Mouse (Mus musculus) hindbrain, embryonic 11.5 days (tissue): ENCODE data around the gene Lrriq1. TPM values are rescaled to one million over a fixed set of nuclear protein-coding genes. Genes with fewer than 3 reads are reported as not detected.
A peak's percentile ranks its signal among the peaks of the same experiment; 100 is the strongest.

Experiments used
- ATAC-seq: fragments of 200-750 bp; cut with Nextera tagmentation; 2 replicates; pipeline ENCODE4 v1.8.0; 2017; ENCODE audit warnings: mild to moderate bottlenecking, moderate TSS enrichment, moderate library complexity; ENCODE audit not compliant: low FRiP score
- DNase-seq: peaks from one replicate; pipeline ENCODE4 v3.0.0-alpha.2; 2015; ENCODE audit warnings: low spot score
- H3K27ac ChIP-seq: fragments of 300-500 bp; sonication (generic); 2 replicates; pipeline ENCODE4 v1.5.1; 2014; ENCODE audit warnings: mild to moderate bottlenecking, low read depth, low read length
- H3K27me3 ChIP-seq: fragments of 300-500 bp; sonication (generic); 2 replicates; pipeline ENCODE4 v1.6.1; 2014; ENCODE audit warnings: mild to moderate bottlenecking, low read length, moderate library complexity, mixed read lengths; ENCODE audit not compliant: control insufficient read depth, insufficient read depth
- H3K36me3 ChIP-seq: fragments of 300-500 bp; sonication (generic); 2 replicates; pipeline ENCODE4 v1.6.1; 2014; ENCODE audit warnings: mild to moderate bottlenecking, low read length, moderate library complexity, mixed read lengths; ENCODE audit not compliant: control insufficient read depth, insufficient read depth
- H3K4me1 ChIP-seq: fragments of 300-500 bp; sonication (generic); replicated peaks from 2 replicates; pipeline ENCODE4 v1.6.1; 2014; ENCODE audit warnings: low read length, mixed read lengths; ENCODE audit not compliant: control insufficient read depth, insufficient read depth
- H3K4me2 ChIP-seq: fragments of 300-500 bp; sonication (generic); replicated peaks from 2 replicates; pipeline ENCODE4 v1.6.1; 2014; ENCODE audit warnings: mild to moderate bottlenecking, low read depth, low read length
- H3K4me3 ChIP-seq: fragments of 300-500 bp; sonication (generic); 2 replicates; pipeline ENCODE4 v1.5.1; 2014; ENCODE audit warnings: low read depth, low read length
- H3K9ac ChIP-seq: fragments of 300-500 bp; sonication (generic); 2 replicates; pipeline ENCODE4 v1.6.1; 2014; ENCODE audit warnings: low read depth, low read length
- H3K9me3 ChIP-seq: fragments of 300-500 bp; sonication (generic); 2 replicates; pipeline ENCODE4 v1.6.1; 2016; ENCODE audit warnings: low read length; ENCODE audit not compliant: control insufficient read depth
- WGBS: fragments of 180-500 bp; shearing (Covaris S2); extraction: QIAGEN DNeasy Blood & Tissue Kit; methylation state at CpG from one replicate; pipeline ENCODE4 v1.1.7; 2014; 5-methylcytosine and 5-hydroxymethylcytosine counted together
- polyA plus RNA-seq: library from polyadenylated mRNA; unstranded; fragments of >200 nt; fragmentation: Nextera tagmentation; extraction: Ambion mirVana; gene quantifications from 2 replicates; pipeline ENCODE4 v1.2.1, GENCODE M21; 2014

The Lrriq1 gene
- polyA plus RNA-seq, 1 experiment from 2014 or later, result 5.2 TPM

DNA sequence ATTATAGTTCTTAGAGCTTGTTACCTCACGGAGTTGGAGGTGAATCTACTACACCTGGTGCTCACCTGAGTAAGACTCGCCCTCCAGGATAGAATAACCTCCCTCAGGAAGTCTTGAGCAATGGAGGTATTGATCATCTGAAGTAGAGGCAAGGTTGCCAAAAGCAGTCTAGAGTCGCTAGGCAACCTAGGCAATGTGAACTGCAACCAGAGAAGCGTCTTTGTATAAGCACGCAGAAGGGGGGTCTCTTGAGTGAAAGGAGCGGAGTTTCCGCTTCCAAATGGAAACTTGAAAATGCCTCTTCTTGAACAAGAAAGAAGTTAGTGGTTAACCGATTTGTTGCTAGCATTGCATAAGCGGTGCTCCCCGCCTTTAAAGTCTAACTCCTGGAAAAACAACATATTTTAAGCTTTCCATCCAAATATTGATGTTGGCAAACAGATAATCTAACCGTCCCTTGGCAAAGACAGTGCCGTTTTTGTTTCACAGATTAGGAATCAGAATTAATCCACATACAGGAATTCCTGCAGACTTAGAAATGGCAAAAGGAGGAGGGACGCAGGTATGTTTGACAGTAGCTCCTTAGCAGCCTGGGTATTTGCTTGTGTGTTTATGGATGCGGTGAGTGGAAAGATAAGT, 201.0 kb downstream of the Lrriq1 start:
- no peaks in the 10 kb centered on the region for H3K9me3 ChIP-seq
- H3K36me3 ChIP-seq, result no peaks in the 10 kb centered on the region
- peaks cover 1% of the 10 kb centered on the region; the same call in 1 of the 2 replicates for H3K4me1 ChIP-seq
- ATAC-seq (no peak), DNase-seq (peak; percentile 47)
- under 1% methylated on average over 14 of the region's 14 CpGs for WGBS
- no peak overlapping the region for H3K27ac ChIP-seq
- peaks cover 52% of the 10 kb centered on the region for H3K27me3 ChIP-seq
- H3K4me3 ChIP-seq, result no peak overlapping the region
- no peak overlapping the region for H3K9ac ChIP-seq
- H3K4me2 ChIP-seq, result no peak overlapping the region

DNA sequence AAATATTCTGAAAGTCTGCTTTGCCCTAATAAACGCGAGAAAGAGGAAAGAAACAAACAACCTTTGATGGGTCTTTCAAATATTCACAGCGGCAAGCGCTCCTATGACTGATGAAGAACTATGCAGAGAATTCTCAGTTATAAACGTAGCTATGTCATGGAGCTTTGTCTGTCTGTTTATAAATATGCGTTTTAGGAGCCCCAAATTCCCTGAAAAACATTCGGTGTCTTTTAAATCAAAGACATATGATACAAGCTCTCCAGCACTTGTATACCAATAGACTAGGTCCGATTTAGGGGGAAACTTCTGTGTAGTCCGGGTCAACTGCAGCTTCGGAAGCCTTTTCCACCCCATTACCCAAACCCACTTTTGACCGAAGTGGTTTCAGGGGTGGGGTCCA, 205.2 kb downstream of the Lrriq1 start:
- Histone ChIP-seq H3K4me2 (no peak overlapping the region), H3K27ac (no peak overlapping the region), H3K4me3 (no peak overlapping the region), H3K36me3 (no peaks in the 10 kb centered on the region), H3K9me3 (no peaks in the 10 kb centered on the region), H3K9ac (no peak overlapping the region), H3K27me3 (peaks cover 77% of the 10 kb centered on the region), H3K4me1 (peaks cover 3% of the 10 kb centered on the region)
- peak; percentile 44 for DNase-seq
- ATAC-seq, result no peak
- WGBS, result 4% methylated on average over 11 of the region's 11 CpGs

DNA sequence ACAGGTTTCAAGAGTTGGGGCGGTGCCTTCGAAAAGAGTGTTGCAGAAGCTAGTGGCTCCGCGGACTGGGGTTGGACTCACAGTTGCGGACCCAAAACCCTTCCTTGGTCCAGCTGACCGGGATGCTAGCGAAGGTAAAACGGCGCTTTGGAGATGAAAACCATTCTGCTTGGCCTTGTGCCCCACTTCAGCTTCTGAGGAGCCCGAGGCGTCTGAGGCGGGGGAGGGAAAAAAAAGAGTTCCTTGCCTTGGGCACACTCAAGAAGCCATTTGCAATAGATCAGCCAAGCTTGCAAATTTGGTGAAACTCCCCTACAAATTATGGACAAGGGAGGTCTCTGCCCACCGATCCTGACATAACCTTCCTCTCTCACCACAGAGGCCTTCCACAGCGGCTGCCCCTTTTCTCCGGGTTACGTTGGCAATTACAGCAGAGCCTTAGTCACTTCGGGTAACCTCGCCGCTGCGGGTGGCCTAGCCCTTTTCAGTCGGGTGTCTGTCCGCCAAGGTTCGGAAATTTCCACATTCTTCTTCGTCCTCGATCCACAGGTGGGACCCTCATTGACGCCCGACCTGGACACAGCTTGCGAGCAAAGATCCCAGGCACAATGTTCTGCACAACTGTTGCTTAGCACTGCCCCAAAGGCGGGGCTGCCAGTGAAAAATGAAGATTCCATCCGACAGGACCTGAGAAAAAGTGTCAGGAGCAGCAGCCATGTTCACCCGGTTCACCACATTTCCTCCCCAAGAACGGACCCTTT, 206.2 kb downstream of the Lrriq1 start, which contains the start of gene Alx1:
Alx1 (minus strand) TSS at position 486 of the 761 bp plus-strand sequence.
- H3K9ac ChIP-seq, result no peak within 1 kb of the TSS
- no peak for ATAC-seq
- H3K27me3 ChIP-seq, result peaks cover 70% of the 10 kb centered on the region
- H3K9me3 ChIP-seq, result no peaks in the 10 kb centered on the region
- peaks cover 3% of the 10 kb centered on the region for H3K4me1 ChIP-seq
- H3K36me3 ChIP-seq, result no peaks in the 10 kb centered on the region
- H3K4me2 ChIP-seq, result no peak within 1 kb of the TSS
- WGBS, result under 1% methylated on average over 32 of the region's 32 CpGs
- H3K4me3 ChIP-seq, result no peak within 1 kb of the TSS
- H3K27ac ChIP-seq, result no peak within 1 kb of the TSS
- DNase-seq, result peak; percentile 65

DNA sequence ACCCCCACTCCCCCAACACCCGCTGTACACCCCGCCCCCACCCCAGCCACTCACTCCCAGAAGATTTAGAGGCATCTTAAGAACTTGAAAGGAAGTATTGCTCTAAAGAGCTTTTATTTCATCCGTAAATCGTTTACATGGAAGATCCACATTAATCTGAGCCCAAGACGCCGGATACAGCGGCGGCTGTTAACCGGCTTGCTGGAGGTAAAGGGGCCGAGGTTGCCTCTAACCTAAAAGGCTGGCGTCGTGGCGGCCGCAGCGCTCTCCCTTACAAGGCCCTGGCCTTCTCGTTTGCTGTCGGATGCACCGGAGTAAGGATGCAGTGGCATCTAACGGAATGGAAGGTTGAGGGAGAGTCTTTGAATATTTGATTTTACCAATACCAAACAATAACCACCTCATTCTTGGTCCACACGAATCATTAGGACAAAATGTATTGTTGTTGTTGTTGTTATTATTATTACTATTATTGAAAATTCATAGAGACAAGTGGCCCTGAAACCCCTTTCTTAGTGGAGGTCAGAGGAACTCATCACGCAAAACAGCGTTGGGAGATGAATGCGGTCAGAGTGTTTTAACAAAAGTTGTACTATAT, 206.9 kb downstream of the Lrriq1 start:
- Histone ChIP-seq H3K4me2 (no peak overlapping the region), H3K4me3 (no peak overlapping the region; the same call in 1 of the 2 replicates), H3K27ac (no peak overlapping the region), H3K27me3 (peaks cover 64% of the 10 kb centered on the region), H3K9me3 (no peaks in the 10 kb centered on the region), H3K36me3 (no peaks in the 10 kb centered on the region), H3K4me1 (peaks cover 3% of the 10 kb centered on the region), H3K9ac (no peak overlapping the region)
- DNase-seq, result peak; percentile 56
- ATAC-seq, result no peak
- 1% methylated on average over 22 of the region's 23 CpGs for WGBS

DNA sequence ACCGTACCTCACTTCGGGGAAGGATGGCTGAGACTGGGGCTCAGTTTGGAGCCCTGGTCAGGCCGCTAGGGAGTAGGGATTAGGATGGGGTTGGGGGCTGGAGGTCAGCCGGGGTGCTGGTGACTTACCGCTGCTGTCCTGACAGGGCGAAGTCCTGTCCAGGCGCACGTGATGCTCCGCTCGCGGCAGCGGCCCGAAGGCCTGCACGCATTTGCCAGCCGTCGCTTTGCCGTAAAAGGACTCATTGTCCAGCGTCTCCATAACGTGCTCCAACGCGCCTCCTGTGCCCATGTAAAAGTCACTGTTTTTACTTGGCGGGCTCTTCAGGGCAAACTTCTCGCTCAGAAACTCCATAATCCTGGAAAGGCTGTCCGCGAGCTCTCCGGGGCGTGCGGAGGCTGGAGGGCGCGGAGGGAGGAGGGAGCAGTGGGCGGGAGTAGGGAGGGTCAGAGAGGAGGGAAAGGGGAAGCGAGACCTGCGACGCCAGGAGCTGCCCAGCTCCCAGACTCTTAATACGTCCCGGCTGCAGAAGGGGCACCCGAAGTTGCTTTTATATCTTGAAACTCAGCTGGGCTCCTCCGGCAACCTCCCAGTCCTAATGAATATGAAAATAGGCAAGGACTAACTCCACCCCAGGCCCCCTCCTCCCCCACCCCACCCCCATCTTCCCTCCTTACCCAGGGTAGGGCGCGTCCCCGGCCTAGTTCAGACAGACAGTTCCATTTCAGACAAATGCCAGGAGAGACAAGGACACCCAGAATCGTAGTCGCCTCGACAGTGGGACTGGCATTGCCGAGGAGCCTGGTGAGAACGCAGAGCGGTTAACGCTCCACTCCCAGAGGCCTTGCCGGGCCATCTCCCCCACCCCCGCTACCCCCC, 207.6 kb downstream of the Lrriq1 start:
- no peak overlapping the region for H3K27ac ChIP-seq
- 1% methylated on average over 49 of the region's 50 CpGs for WGBS
- H3K9ac ChIP-seq, result 0 out of 2 replicates have a peak overlapping the region, but pooled peaks have one; percentile 19
- H3K9me3 ChIP-seq, result no peaks in the 10 kb centered on the region
- peaks cover 3% of the 10 kb centered on the region for H3K4me1 ChIP-seq
- DNase-seq, result peak; percentile 74
- peak overlapping the region; percentile 31 for H3K4me3 ChIP-seq
- no peaks in the 10 kb centered on the region for H3K36me3 ChIP-seq
- H3K27me3 ChIP-seq, result peaks cover 63% of the 10 kb centered on the region
- peak; percentile 85 for ATAC-seq
- H3K4me2 ChIP-seq, result peak overlapping the region; percentile 52

DNA sequence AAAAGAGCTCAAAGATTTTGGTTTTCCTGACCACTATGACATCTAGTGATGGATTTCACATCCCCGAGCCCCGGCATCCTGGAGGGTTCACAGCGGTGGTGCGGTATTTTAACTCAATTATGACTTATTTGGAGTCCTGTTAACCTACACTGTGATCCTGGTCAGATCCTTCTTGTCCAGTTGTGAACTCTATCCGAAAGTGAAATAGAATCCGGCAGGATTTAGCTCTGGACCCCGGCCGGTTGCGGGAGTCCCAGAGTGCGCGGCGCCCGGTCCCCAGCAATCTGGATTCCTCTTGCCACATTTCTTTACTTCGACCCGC, 208.2 kb downstream of the Lrriq1 start:
- H3K4me3 ChIP-seq, result peak overlapping the region; percentile 31
- no peaks in the 10 kb centered on the region for H3K9me3 ChIP-seq
- no peak for DNase-seq
- 1% methylated on average over 15 of the region's 15 CpGs for WGBS
- H3K9ac ChIP-seq, result no peak overlapping the region
- ATAC-seq, result no peak; the same call in 1 of the 2 replicates
- H3K27ac ChIP-seq, result no peak overlapping the region
- no peaks in the 10 kb centered on the region for H3K36me3 ChIP-seq
- H3K27me3 ChIP-seq, result peaks cover 59% of the 10 kb centered on the region
- H3K4me1 ChIP-seq, result peaks cover 3% of the 10 kb centered on the region
- H3K4me2 ChIP-seq, result peak overlapping the region; percentile 52

DNA sequence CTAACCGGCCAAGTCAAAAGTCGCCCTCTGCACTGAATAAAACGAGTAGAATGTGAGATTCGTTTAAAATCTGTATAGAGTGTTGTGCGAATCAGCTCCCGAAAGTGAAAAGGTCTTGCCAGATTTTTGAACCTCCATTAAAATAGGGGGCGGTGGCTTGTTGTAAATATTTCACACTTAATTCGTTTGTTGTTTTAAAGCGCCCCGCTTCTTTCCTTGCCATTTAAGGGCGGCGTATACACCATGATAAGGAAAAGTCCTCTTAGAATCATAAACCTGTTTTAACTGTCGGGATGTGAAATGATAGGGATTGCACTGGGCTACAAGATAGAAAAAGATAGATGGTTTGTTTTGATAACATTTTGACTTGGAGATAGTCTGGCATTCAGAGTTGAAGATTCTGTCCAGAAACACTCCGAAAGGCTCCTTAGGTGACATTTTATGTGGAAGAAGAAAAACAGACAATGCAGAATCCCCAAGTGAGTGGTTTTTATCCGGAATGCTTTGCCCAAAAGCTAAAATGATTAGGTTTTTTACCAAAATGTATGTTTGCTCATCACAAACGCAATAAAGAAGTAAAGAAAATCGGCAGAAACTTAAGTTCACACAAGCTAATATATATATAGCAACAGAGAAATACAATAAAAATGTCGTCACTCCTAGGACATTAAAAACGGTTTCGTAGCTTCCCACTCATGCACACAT, 208.7 kb downstream of the Lrriq1 start:
- no peak overlapping the region for H3K9ac ChIP-seq
- peaks cover 55% of the 10 kb centered on the region for H3K27me3 ChIP-seq
- peak; percentile 67 for DNase-seq
- no peak for ATAC-seq
- no peak overlapping the region; the same call in 1 of the 2 replicates for H3K4me3 ChIP-seq
- H3K9me3 ChIP-seq, result no peaks in the 10 kb centered on the region
- peaks cover 3% of the 10 kb centered on the region for H3K4me1 ChIP-seq
- no peaks in the 10 kb centered on the region for H3K36me3 ChIP-seq
- WGBS, result 1% methylated on average over 20 of the region's 20 CpGs
- no peak overlapping the region for H3K27ac ChIP-seq
- no peak overlapping the region; the same call in 1 of the 2 replicates for H3K4me2 ChIP-seq
